Mouse (Mus musculus) heart, adult 2 months (tissue): Measurements from ENCODE around the gene Arhgap11a.

ENCODE experiments used
- CTCF ChIP-seq: fragments of 200-600 bp; IDR thresholded peaks from 2 replicates; pipeline ENCODE4 v1.8.1; 2022; ENCODE audit warnings: antibody characterized with exemption, mild to moderate bottlenecking, moderate library complexity
- POLR2A ChIP-seq: fragments of 200-500 bp; IDR thresholded peaks from 2 replicates; pipeline ENCODE4 v1.6.1; 2011; ENCODE audit warnings: mild to moderate bottlenecking, low read depth, low read length, control low read depth; ENCODE audit not compliant: insufficient read depth

GRCm38 (mm10) chr2:113893385-113894122, 45.1 kb upstream of the Arhgap11a start:
- TF ChIP-seq POLR2A (no peak), CTCF (no peak)
